Mouse (Mus musculus) frontal cortex, adult (tissue): ENCODE measurements at regions not wholly inside any gene's neighbourhood (a gene's known extent, or its start where the extent isn't known, plus 50 kb on each side); places are given as distances from the start of the nearest gene placed in this dataset.

Experiments used
- ATAC-seq: cut with Nextera tagmentation; 2 replicates; pipeline ENCODE4 v1.9.2; 2017; ENCODE audit warnings: mild to moderate bottlenecking, moderate library complexity, mixed read lengths; ENCODE audit not compliant: low TSS enrichment

- ATAC-seq: no peak; the same call in 1 of the 2 replicates
These were observed 57.3 kb downstream of the Bhlhe40 start for GRCm38 (mm10) chr6:108717681-108718080.

GRCm38 (mm10) chr6:108718887-108719286 lies 58.5 kb downstream of the Bhlhe40 start:
- ATAC-seq: no peak

GRCm38 (mm10) chr6:108719977-108720376 lies 59.5 kb downstream of the Bhlhe40 start:
- no peak for ATAC-seq

DNA sequence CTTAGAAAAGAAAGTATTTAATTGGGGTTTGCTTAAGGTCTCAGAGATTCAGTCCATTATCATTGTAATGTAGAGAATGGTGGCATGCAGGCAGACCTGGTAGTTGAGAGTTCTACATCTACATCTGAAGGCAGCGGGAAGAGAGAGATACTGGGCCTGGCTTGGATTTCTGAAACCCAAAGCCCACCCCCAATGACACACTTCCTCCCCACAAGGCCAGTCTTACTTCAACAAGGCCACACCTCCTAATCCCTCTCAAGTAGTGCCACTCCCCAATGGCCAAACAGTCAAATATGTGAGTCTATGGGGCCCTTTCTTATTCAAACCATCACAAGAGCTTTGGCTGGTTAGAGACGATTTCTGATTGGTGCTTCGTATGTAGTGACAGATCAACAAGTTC lies 60.5 kb downstream of the Bhlhe40 start:
- no peak for ATAC-seq

GRCm38 (mm10) chr6:108721557-108721956 lies 61.1 kb downstream of the Bhlhe40 start:
- ATAC-seq: peak; percentile 85

- no peak for ATAC-seq
These were observed 59.7 kb upstream of the Arl8b start for GRCm38 (mm10) chr6:108723236-108723635.

DNA sequence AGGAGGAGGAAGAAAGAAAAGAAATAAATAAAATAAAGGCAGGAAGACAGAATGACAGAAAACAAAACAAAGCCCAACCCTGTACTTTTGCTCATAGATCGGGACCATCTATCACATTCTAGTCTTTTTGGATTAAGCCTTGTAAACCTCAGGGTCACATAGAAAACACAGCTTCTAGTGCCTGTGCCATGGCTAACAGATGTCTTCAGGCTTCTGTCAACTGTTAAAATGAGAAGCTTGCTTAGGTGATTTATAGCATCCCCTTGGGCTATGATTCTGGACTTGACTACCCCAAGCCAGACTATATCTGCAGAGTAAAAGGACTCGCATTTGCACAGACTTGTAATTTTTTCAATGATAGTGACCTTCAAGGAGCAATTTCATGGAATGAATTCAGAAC lies 59.1 kb upstream of the Arl8b start:
- ATAC-seq: no peak

GRCm38 (mm10) chr6:108731107-108731630 lies 51.7 kb upstream of the Arl8b start:
- no peak for ATAC-seq
